Mouse (Mus musculus): ENCODE data around the gene Rnase4.

Rnase4 gene

GRCm38 (mm10) chr14:51088970-51089673 lies 1.8 kb upstream of the Rnase4 start:
- DNase-seq (ENCODE audit: low spot score in 2 of 2), result peak; percentile 95 to 98

- DNase-seq (ENCODE audit: low spot score in 2 of 2), result no peak
These were observed 1.2 kb upstream of the Rnase4 start for GRCm38 (mm10) chr14:51089674-51090076.

DNA sequence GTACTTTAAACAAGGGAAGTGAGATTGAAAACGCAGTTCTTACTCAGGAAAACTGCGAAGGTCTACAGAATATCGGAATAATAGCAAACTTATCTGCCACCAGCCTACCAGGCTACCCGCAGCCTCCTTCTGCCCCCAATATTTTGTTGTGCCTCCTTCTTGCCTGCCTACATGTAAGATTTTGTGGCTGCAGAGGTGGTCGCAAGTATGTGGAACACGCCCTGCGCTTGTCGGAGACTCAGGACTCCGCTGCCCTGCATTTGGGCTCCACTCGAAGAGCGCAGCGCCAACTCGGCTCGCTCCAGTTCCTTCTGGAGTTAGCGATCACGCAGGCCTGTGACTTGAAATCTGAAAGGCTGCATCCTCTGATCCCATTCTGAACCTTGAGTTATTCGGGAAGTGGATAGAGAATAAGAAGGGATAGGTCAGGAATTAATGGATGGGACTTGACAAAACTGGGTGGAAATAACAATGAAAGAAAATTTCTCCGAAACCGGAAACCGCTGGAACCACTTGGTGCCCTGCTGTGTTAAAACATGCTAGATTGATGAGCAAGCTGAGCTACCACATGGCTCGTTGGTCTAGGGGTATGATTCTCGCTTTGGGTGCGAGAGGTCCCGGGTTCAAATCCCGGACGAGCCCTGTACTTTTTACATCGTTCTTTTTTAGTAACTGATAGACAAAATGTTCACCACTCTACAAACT lies 648 bp upstream of the Rnase4 start:
- peak; percentile 83 to 91 for DNase-seq (ENCODE audit: low spot score in 2 of 2)

- DNase-seq (ENCODE audit: low spot score in 2 of 2), result no peak
These were observed 1.3 kb downstream of the Rnase4 start for GRCm38 (mm10) chr14:51092073-51092620.

DNA sequence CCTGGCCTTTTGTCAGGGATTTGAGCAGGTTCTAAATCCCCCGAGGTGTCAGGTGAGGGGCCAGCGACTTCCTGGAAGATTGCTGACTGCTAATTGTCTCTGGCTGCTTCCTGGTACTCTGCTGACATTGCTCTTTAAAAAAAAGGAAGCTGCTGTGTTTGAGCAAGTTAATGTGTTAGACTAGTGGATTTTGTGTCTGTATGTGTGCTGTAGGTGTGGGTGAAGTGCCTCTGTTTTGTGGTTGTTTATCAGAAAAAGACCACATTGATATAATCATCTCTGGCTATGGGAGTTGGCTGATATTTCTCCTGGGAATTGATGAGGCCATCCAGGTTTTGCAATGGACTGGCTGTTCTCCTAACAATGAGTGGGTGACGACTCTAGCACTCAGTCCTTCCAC lies 2.6 kb downstream of the Rnase4 start:
- DNase-seq (ENCODE audit: low spot score in 2 of 2), result no peak

- DNase-seq (ENCODE audit: low spot score in 2 of 2), result no peak
These were observed 3.4 kb downstream of the Rnase4 start for GRCm38 (mm10) chr14:51094096-51094875.

DNA sequence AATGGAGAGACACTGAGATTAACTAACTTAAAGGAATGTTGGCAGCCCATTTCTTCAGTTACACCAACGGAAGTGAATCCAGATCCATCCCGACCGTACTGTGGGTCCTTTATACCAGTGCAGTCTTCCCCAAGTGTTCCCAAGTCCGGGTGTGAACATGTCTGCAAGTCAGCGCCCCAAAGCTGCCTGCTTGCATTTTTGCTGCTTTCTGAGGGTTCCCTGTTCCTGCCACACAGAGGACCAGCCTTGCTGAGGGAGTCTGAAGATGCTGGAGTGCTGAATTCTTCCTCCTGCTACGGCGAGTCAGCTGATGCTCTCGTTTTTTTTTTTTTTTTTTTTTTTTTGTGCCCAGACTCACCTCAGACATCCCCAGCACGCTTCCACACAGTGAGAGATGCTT lies 4.0 kb downstream of the Rnase4 start:
- no peak for DNase-seq (ENCODE audit: low spot score in 2 of 2)

DNA sequence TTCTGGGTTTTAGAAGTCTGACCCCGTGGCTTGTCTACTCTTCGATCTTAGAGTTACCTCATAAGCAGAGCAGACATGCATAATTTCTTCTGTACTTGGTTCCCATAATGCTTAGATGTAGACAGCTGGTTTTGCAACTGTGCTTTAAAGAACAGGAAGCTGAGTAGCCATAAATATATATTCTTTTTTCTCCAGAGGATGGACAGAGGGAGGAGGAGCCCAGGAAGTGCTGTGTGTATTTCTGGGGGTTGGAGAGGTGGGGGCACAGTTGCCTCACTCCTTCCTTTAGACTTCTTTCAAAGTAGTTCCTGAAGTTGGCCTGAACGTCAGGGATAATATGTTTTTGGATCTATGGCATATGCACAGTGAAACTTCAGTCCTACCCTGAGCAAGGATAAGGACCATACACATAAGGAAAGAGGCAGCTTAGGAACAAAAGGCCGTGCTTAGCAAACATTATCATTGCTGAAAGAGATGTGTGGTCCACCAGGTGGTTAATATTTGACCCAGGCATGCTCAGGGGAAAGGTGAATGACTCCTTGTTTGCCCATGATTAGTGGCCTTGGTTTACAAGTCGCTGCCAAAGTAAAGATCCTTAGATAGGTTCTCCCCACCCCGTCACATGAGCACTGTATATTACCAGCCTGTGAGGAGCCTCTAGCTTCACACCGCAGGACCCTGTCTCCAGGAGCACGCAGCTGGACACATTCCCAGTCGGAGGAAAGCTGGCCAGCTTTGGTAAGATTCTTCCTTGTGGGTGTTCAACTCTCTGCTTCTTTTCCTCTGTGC lies 5.1 kb downstream of the Rnase4 start:
- DNase-seq (ENCODE audit: low spot score in 2 of 2), result no peak

DNA sequence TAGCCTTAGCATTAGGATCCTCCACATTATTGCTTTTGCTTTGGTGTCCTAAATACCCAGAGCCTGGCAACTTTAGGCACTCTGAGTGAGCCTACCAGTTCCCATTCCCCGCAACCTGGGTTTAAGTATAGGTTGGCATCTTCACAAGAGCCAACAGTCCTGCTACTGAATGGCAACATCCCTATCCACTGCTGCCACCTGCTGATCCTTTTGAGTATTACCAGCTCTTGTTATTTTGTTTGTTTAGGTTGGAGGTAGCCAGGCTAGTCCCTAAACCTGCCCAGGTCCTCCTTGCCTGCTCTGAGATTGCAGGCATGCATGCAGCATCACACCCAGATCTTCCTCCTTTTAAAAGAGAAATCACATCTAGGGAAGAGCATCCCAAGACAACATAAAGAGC lies 7.4 kb downstream of the Rnase4 start:
- DNase-seq (ENCODE audit: low spot score in 2 of 2), result peak; percentile 73 to 83

DNA sequence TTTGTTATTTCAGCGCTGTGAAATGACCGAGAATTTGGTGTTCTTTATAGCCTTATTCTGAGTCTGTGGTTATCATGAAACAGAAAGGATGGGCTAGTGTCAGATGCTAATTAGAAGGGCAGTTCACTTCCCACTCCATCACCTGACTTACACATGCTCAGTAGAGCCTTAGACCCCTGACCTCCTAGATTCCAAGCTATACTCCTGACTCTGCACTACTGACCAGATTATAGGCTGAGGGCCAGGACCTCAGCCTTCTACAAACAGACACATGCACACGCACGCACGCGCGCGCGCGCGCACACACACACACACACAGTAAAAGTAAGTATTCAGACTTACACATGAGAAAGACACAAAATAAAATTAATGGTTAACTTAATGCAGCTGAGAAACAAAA lies 8.0 kb downstream of the Rnase4 start:
- DNase-seq (ENCODE audit: low spot score in 2 of 2), result no peak

- DNase-seq (ENCODE audit: low spot score in 2 of 2), result no peak
These were observed 10.4 kb downstream of the Rnase4 start for GRCm38 (mm10) chr14:51101284-51101683.

- peak; percentile 80 to 94 for DNase-seq (ENCODE audit: low spot score in 2 of 2)
These were observed 12.3 kb downstream of the Rnase4 start for GRCm38 (mm10) chr14:51103217-51103616.

DNA sequence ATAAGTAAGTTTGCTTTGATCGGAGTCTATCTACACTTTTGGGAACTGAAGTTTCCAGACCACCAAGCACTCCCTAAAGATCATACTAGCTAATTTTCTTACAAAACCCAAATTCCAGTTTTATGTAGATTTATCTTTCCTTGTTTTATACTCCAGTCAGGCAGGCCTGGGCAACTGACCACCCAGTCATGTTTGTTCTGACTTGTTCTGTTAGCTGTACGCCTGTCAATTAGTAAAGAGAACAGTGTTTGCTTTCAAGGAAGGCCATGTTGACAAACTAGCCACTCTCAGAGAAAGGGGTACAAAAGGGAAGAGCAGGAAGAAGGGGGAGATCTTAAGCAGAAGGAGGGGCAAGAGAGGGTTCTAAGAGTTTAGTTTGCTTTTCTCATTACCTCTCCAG lies 13.5 kb downstream of the Rnase4 start:
- no peak for DNase-seq (ENCODE audit: low spot score in 2 of 2)

DNA sequence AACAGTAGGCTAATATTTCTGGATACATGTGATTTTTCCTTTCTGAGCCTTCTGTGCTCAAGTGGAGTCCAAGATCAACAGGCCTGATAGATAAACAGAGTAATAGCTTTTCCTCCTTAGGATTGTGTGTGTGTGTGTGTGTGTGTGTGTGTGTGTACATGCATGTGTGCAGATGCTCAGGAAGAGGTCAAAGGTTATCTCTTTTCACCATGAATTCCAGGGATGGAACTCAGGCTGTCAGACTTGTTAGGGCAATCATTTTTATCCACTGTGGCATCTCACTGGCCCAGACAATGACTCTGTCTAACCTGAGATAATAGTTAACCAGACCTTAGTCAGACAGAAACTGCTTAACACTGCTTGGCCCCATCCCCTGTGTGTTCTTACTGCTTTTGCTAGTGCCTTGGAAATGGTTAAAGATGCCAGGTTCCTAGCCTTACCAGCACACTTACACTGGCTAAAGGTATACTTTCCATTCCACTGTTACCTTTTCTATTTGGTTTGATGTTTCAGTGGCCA lies 15.6 kb downstream of the Rnase4 start:
- DNase-seq (ENCODE audit: low spot score in 2 of 2), result no peak

DNA sequence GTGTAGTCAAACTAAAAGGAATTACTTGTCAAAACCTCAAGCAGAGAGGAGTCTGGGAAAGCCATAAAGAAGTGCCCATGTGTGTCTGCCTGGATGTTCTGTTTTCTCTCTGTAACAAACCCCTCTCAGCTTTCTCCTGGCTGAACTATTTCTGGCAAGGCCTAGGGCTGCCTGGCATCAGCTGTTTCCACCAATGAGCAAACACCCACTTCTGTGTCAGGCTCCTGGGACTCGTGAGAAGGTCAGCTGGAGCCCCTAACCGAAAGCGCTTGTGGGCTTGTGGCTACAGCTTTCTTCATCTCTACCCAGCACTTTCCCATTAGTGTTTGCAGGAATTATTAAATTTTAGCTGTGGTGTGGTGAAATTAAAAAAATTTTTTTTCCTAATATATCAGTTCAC lies 21.1 kb downstream of the Rnase4 start:
- DNase-seq (ENCODE audit: low spot score in 2 of 2), result no peak

DNA sequence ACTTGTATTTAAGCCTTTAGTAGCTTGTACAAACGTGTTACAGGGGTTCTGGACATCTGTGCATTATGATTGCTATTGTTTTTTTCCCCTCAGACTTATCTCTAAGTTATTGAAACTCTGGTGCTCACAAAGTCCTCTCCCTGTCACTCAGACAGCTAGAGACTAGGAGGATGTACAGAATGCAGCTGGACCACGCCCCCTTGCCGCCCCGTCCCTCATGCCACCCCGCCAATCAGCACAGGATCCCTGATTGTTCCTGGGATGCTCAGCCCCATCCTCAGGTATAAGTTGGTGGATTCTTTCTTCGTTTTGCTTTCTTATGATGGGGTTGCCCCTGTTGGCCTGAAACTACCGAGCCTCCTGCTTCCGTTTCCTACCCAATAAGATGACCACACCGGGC lies 22.6 kb downstream of the Rnase4 start:
- no peak for DNase-seq (ENCODE audit: low spot score in 2 of 2)

DNA sequence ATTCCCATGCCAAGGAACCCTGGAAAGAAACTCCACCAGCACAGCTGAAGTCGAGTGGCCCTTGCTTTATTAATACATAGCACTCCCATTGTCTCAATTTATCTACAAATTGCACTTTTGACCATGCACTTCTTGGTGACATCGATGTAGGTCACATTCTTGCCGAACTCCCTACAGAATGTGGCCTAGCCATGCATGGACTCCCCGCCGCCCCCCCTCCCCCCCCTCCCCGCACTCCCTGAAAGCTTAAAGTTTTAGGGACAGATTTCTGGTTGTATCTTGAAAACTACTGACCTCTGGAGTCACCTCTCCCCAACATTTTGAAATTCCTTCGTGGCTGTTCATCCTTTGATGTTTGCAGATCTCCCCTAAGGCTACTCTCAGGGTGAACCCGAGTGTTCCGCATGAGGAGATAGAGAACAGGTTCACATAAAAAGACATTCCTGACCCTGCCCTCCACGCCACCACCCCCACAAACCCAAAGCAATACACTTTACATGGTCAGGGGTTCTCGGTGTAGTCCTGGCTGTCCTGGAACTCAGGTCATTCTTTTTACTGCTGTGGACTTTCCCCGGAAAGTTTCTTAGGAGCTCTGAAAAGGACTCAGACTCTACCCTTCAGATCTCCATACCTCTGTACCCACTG lies 23.2 kb downstream of the Rnase4 start, which contains the start of gene Eddm3b:
Gene Eddm3b, plus strand, starts transcription at position 511 of the 645 bp plus-strand sequence.
- peak in 1 of 2 experiments; percentile 9 for DNase-seq (ENCODE audit: low spot score in 2 of 2)

- DNase-seq (ENCODE audit: low spot score in 2 of 2), result peak in 1 of 2 experiments; percentile 57
These were observed 34.8 kb downstream of the Rnase4 start for GRCm38 (mm10) chr14:51125684-51126083.

DNA sequence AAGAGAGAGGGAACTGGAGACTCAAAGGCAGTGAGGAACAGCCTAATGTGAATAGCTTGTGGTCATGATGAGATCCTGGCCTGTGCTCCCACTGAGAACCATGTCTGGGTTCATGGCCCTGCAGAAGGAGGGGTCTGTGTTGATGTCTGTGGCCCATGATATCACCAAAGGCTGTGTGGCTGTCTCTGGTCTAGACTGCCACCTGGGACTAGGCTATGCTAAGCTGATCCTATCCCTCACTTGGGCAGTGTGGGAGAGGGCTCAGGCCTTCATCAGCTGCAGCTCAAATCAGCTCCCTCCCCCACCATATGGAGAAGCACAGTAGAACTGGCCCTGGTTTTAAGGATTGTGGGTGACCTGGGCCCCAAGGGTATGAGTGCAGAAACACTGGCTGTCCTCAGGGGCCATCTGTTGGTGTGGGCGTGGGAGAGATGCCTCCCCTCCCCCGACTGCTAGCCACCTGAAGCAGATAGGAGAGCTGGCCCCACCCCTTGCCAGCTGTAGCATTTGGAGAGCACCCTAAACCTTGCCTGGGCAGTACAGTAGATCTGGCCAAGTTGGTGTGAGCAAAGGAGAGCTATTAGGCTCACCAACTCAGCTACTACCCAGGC lies 36.9 kb downstream of the Rnase4 start:
- DNase-seq (ENCODE audit: low spot score in 2 of 2), result peak; percentile 80 to 85

All from spleen, postnatal 4 days (tissue).